Mouse (Mus musculus) liver, adult 2 months (tissue): Measurements from ENCODE around the gene Aspa.

Experiments used
- CTCF ChIP-seq: fragments of 200-500 bp; IDR thresholded peaks from 2 replicates; pipeline ENCODE4 v1.5.1; 2011; ENCODE audit warnings: low read depth, low read length, control low read depth
- POLR2A ChIP-seq: fragments of 200-500 bp; IDR thresholded peaks from 2 replicates; pipeline ENCODE4 v1.6.1; 2011; ENCODE audit warnings: low read length, control low read depth; ENCODE audit not compliant: insufficient read depth; ENCODE audit errors: extremely low read depth

DNA sequence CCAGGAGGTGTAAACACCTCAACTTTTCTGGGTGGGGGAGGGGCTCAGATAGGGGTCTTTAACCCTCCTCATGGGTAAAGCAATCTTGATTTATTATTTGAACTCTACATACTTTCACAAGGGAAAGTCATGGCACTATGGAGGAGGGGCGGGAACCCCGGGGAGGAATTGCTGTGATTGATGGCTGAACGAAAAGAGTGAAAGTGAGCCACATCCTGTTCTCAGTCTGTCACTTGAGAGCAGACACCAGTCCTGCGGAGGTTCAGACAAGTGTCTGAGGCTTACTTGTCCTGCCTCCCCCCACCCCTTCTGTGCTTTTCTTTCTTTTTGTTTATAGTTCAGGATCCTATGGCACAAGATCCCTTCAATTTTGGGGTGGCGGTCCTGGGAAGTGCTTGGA is 48.7 kb downstream of the Aspa start:
- no peak for TF ChIP-seq POLR2A
- no peak for TF ChIP-seq CTCF
